In genomic region chr19:38354819-38355360, GRCm38 (mm10) we compare ENCODE assay signal across 13 mouse cellular contexts. TPM values are rescaled to one million over a fixed set of nuclear protein-coding genes. Genes with fewer than 3 reads are reported as not detected.
DNase-seq lines count a peak whose midpoint lies in the region; ATAC-seq and TF ChIP-seq lines count a peak whose summit lies in the region.
"Had no signal": no experiment of that assay in that cellular context is flagged by ENCODE, and none has a peak within 500 bp of the region (broad histone marks: within the 10 kb centered on the region; RNA-seq: fewer than 3 reads in every experiment).

No protein-coding gene starts in this region.

- TF ChIP-seq EP300 in MEL (IDR thresholded peaks at IDR 0.05; ENCODE audit: low read depth in 1 of 2, low read length in 2 of 2), result no peak

- no peaks in the 10 kb centered on the region for H3K9me3 ChIP-seq in limb, embryonic 14.5 days (ENCODE audit: control insufficient read depth, low read length)
- H3K9me3 ChIP-seq in limb, embryonic 10.5 days (replicated peaks), result no peaks in the 10 kb centered on the region
- H3K9me3 ChIP-seq in MEL (replicated peaks; ENCODE audit: insufficient read depth, low read length), result no peaks in the 10 kb centered on the region
- no peaks in the 10 kb centered on the region for H3K9me3 ChIP-seq in midbrain, embryonic 15.5 days
- H3K9me3 ChIP-seq: heart, embryonic 15.5 days; limb, embryonic 13.5 days; midbrain, embryonic 12.5 days had no signal

- no peak overlapping the region for H3K9ac ChIP-seq in limb, embryonic 14.5 days (ENCODE audit: low read depth, low read length, severe bottlenecking)
- no peak overlapping the region for H3K9ac ChIP-seq in MEL (ENCODE audit: control insufficient read depth, low read depth, low read length, poor library complexity, severe bottlenecking)
- no peak overlapping the region for H3K9ac ChIP-seq in midbrain, embryonic 15.5 days
- H3K9ac ChIP-seq: heart, embryonic 15.5 days; limb, embryonic 13.5 days; midbrain, embryonic 12.5 days had no signal

- WGBS in limb, embryonic 14.5 days, result 56% methylated on average over 10 of the region's 10 CpGs
- WGBS in limb, embryonic 10.5 days, result 63% methylated on average over 10 of the region's 10 CpGs
- WGBS in midbrain, embryonic 15.5 days, result 75% methylated on average over 10 of the region's 10 CpGs

- no peak overlapping the region for H3K4me3 ChIP-seq in limb, embryonic 14.5 days (replicated peaks; ENCODE audit: low read length)
- H3K4me3 ChIP-seq in limb, embryonic 10.5 days, result no peak overlapping the region
- no peak overlapping the region for H3K4me3 ChIP-seq in MEL (ENCODE audit: control insufficient read depth in 1 of 2, insufficient read depth in 1 of 2, low read depth in 2 of 2, low read length in 2 of 2)
- no peak overlapping the region for H3K4me3 ChIP-seq in midbrain, embryonic 15.5 days
- H3K4me3 ChIP-seq: heart, embryonic 15.5 days; limb, embryonic 13.5 days; midbrain, embryonic 12.5 days had no signal

- no peaks in the 10 kb centered on the region for H3K79me2 ChIP-seq in MEL (ENCODE audit: control insufficient read depth, insufficient read depth, low read length, poor library complexity)

- H3K4me1 ChIP-seq in limb, embryonic 14.5 days (ENCODE audit: control insufficient read depth, insufficient read depth, low read length), result peaks cover 15% of the 10 kb centered on the region
- H3K4me1 ChIP-seq in limb, embryonic 10.5 days, result peaks cover 10% of the 10 kb centered on the region; the same call in 1 of the 2 replicates
- H3K4me1 ChIP-seq in MEL (ENCODE audit: control insufficient read depth in 1 of 2, insufficient read depth in 2 of 2, low read length in 2 of 2), result peaks cover 3 to 12% of the 10 kb centered on the region in 2 experiments; a peak in 3 of 4 replicates
- H3K4me1 ChIP-seq in midbrain, embryonic 15.5 days, result no peaks in the 10 kb centered on the region
- H3K4me1 ChIP-seq: heart, embryonic 15.5 days; midbrain, embryonic 12.5 days had no signal

- no peak overlapping the region for H3K4me2 ChIP-seq in limb, embryonic 14.5 days (replicated peaks; ENCODE audit: low read depth, low read length, severe bottlenecking)
- H3K4me2 ChIP-seq in midbrain, embryonic 15.5 days, result no peak overlapping the region
- H3K4me2 ChIP-seq: heart, embryonic 15.5 days; limb, embryonic 13.5 days; midbrain, embryonic 12.5 days had no signal

- TF ChIP-seq CTCF in MEL (IDR thresholded peaks at IDR 0.05 in 2 of 3, conservative IDR thresholded peaks at IDR 0.05 in 1 of 3; ENCODE audit: control insufficient read depth in 1 of 3, insufficient read depth in 1 of 3, low read depth in 2 of 3, low read length in 3 of 3, poor library complexity in 1 of 3, severe bottlenecking in 1 of 3), result no peak

- H3K27ac ChIP-seq in limb, embryonic 14.5 days (replicated peaks; ENCODE audit: low read depth, low read length), result no peak overlapping the region
- H3K27ac ChIP-seq in limb, embryonic 10.5 days, result no peak overlapping the region
- H3K27ac ChIP-seq in MEL (ENCODE audit: control insufficient read depth, low read depth, low read length), result no peak overlapping the region
- no peak overlapping the region for H3K27ac ChIP-seq in midbrain, embryonic 15.5 days
- H3K27ac ChIP-seq: heart, embryonic 15.5 days; limb, embryonic 13.5 days; midbrain, embryonic 12.5 days had no signal

- DNase-seq in adrenal gland, adult 2 months, result peak; percentile 39
- no peak for DNase-seq in adrenal gland, postnatal 4 days (ENCODE audit: low spot score in 2 of 2)
- DNase-seq in limb, embryonic 14.5 days (ENCODE audit: low spot score), result peak; percentile 44
- no peak for DNase-seq in limb, embryonic 10.5 days (ENCODE audit: low spot score)
- peak; percentile 20 for DNase-seq in MEL (ENCODE audit: low read depth, low spot score)
- peak; percentile 21 for DNase-seq in naive thymus-derived CD4-positive, alpha-beta T cell, adult 2 months (ENCODE audit: low read depth)
- DNase-seq in ovary, postnatal 36 days (ENCODE audit: low spot score), result no peak
- DNase-seq: cerebellum, postnatal 36 days had no signal

- no peak for TF ChIP-seq RAD21 in MEL (IDR thresholded peaks at IDR 0.05; ENCODE audit: low read depth, low read length)

- TF ChIP-seq POLR2A in limb, embryonic 14.5 days (IDR thresholded peaks at IDR 0.05; ENCODE audit: borderline replicate concordance, extremely low read depth, insufficient read depth, insufficient read length), result no peak
- no peak for TF ChIP-seq POLR2A in MEL (IDR thresholded peaks at IDR 0.05; ENCODE audit: control insufficient read depth in 1 of 2, insufficient read depth in 1 of 2, low read depth in 1 of 2, low read length in 2 of 2, poor library complexity in 1 of 2)

- ATAC-seq in limb, embryonic 14.5 days (ENCODE audit: low FRiP score, low read depth), result no peak
- no peak for ATAC-seq in midbrain, embryonic 15.5 days (replicated peaks)
- ATAC-seq: inflammation-experienced regulatory T-cells, adult 6 months had no signal

- no peaks in the 10 kb centered on the region for H3K27me3 ChIP-seq in limb, embryonic 14.5 days (ENCODE audit: control insufficient read depth, insufficient read depth, low read length)
- no peaks in the 10 kb centered on the region for H3K27me3 ChIP-seq in limb, embryonic 10.5 days (ENCODE audit: low read depth, poor library complexity, severe bottlenecking)
- H3K27me3 ChIP-seq in MEL (ENCODE audit: control insufficient read depth in 1 of 2, insufficient read depth in 2 of 2, low read length in 2 of 2), result no peaks in the 10 kb centered on the region
- no peaks in the 10 kb centered on the region for H3K27me3 ChIP-seq in midbrain, embryonic 15.5 days (replicated peaks)
- H3K27me3 ChIP-seq: heart, embryonic 15.5 days; limb, embryonic 13.5 days; midbrain, embryonic 12.5 days had no signal

- no peaks in the 10 kb centered on the region for H3K36me3 ChIP-seq in limb, embryonic 14.5 days (ENCODE audit: control insufficient read depth, insufficient read depth, low read length)
- no peaks in the 10 kb centered on the region for H3K36me3 ChIP-seq in limb, embryonic 10.5 days
- peaks cover 0 to 9% of the 10 kb centered on the region in 2 experiments; a peak in 2 of 4 replicates for H3K36me3 ChIP-seq in MEL (ENCODE audit: control insufficient read depth in 1 of 2, insufficient read depth in 2 of 2, low read length in 2 of 2)
- no peaks in the 10 kb centered on the region for H3K36me3 ChIP-seq in midbrain, embryonic 15.5 days (replicated peaks)
- H3K36me3 ChIP-seq: heart, embryonic 15.5 days; limb, embryonic 13.5 days; midbrain, embryonic 12.5 days had no signal

TF ChIP-seq in MEL, 35 proteins besides CTCF, POLR2A, EP300 and RAD21:
- no peak for TF ChIP-seq USF2 (IDR thresholded peaks at IDR 0.05; ENCODE audit: borderline replicate concordance in 1 of 2, insufficient read depth in 1 of 2, low read depth in 1 of 2, low read length in 2 of 2)
- TF ChIP-seq GATA1 (IDR thresholded peaks at IDR 0.05; ENCODE audit: low read depth, low read length), result no peak
- TF ChIP-seq ZKSCAN1 (IDR thresholded peaks at IDR 0.05; ENCODE audit: low read depth, low read length), result no peak
- no peak for TF ChIP-seq GABPA (IDR thresholded peaks at IDR 0.05; ENCODE audit: low read depth, low read length)
- TF ChIP-seq JUND (IDR thresholded peaks at IDR 0.05; ENCODE audit: low read depth, low read length), result no peak
- TF ChIP-seq POLR2AphosphoS5 (IDR thresholded peaks at IDR 0.05; ENCODE audit: borderline replicate concordance, low read depth, low read length), result no peak
- TF ChIP-seq ZC3H11A (IDR thresholded peaks at IDR 0.05; ENCODE audit: low read depth, low read length), result no peak
- TF ChIP-seq KAT2A (conservative IDR thresholded peaks at IDR 0.05; ENCODE audit: low read depth, low read length), result no peak
- TF ChIP-seq ELF1 (IDR thresholded peaks at IDR 0.05; ENCODE audit: low read depth, low read length), result no peak
- TF ChIP-seq RCOR1 (IDR thresholded peaks at IDR 0.05; ENCODE audit: low read depth, low read length), result no peak
- no peak for TF ChIP-seq MYB (IDR thresholded peaks at IDR 0.05; ENCODE audit: low read depth, low read length)
- TF ChIP-seq ZNF384 (IDR thresholded peaks at IDR 0.05; ENCODE audit: low read depth, low read length), result no peak
- TF ChIP-seq MXI1 (IDR thresholded peaks at IDR 0.05; ENCODE audit: low read depth, low read length), result no peak
- TF ChIP-seq HCFC1 (IDR thresholded peaks at IDR 0.05; ENCODE audit: low read depth, low read length), result no peak
- no peak for TF ChIP-seq MAFK (IDR thresholded peaks at IDR 0.05; ENCODE audit: borderline replicate concordance, low read depth, low read length)
- no peak for TF ChIP-seq TAL1 (IDR thresholded peaks at IDR 0.05; ENCODE audit: low read length)
- TF ChIP-seq USF1 (IDR thresholded peaks at IDR 0.05; ENCODE audit: low read depth, low read length), result no peak
- TF ChIP-seq POLR2AphosphoS2 (IDR thresholded peaks at IDR 0.05; ENCODE audit: low read length), result no peak

RNA-seq across cellular contexts. Expression of gene Slc35g1, which starts 40.9 kb away (rescaled TPM):
- total RNA-seq in adrenal gland, adult 2 months (2021), result 10 to 100 TPM; 13.9 to 25.4 TPM
- polyA plus RNA-seq in adrenal gland, adult 2 months (2012; rRNA removed), result 4.8 and 5.4 TPM in 2 replicates
- total RNA-seq in adrenal gland, postnatal 4 days (2021), result 10 to 100 TPM; 19.2 to 21.0 TPM
- polyA plus RNA-seq in limb, embryonic 14.5 days (2012; rRNA removed), result 3.8 and 4.2 TPM in 2 replicates
- 2.6 and 3.1 TPM in 2 replicates for polyA plus RNA-seq in limb, embryonic 14.5 days (2014; fragmentation: Nextera tagmentation; extraction: Ambion mirVana)
- polyA plus RNA-seq in limb, embryonic 10.5 days (2016; fragmentation: Nextera tagmentation; extraction: Ambion mirVana), result 3.1 and 4.9 TPM in 2 replicates
- 17.7 and 19.0 TPM in 2 replicates for total RNA-seq in MEL (2012; rRNA removed)
- polyA plus RNA-seq in MEL (2012; ENCODE audit: insufficient read depth in 1 of 2, insufficient read length in 2 of 2, low read depth in 1 of 2, low replicate concordance in 2 of 2, missing spikeins in 1 of 2), result 10 to 100 TPM in 1 of 2 experiments, not detected in 1; 15.7 TPM
- 0.98 and 1.2 TPM in 2 replicates for polyA plus RNA-seq in midbrain, embryonic 15.5 days (2015; fragmentation: Nextera tagmentation; extraction: Ambion mirVana)

Comparison
In these comparisons a context has a peak if more than half of its experiments do, and no peak if none do; other contexts are left out.
1. DNase-seq: peak in adrenal gland, adult 2 months (single experiment), limb, embryonic 14.5 days (single experiment), MEL (single experiment) and naive thymus-derived CD4-positive, alpha-beta T cell, adult 2 months (single experiment); none in adrenal gland, postnatal 4 days (0 of 2), limb, embryonic 10.5 days (single experiment) and ovary, postnatal 36 days (single experiment).